Mouse (Mus musculus) adrenal gland, adult 8-10 months (tissue): ENCODE results near the gene Tmprss3. TPM values are rescaled to one million over a fixed set of nuclear protein-coding genes. Genes with fewer than 3 reads are reported as not detected.

Experiments used
- DNase-seq: peaks from one replicate; pipeline ENCODE4 v3.0.0; 2022
- total RNA-seq, 4 experiments: library from RNA; stranded (reverse); gene quantifications; 2 replicates each; pipeline ENCODE4 v1.2.4; 2022

The Tmprss3 gene
- total RNA-seq, 4 experiments from 2014 or later, result not detected

GRCm38 (mm10) chr17:31136291-31136690, 62.5 kb downstream of the Tmprss3 start:
- DNase-seq, result no peak

- DNase-seq, result no peak
Observed at GRCm38 (mm10) chr17:31134913-31135312, 63.9 kb downstream of the Tmprss3 start.

- no peak for DNase-seq
Observed at GRCm38 (mm10) chr17:31133776-31134175, 65.0 kb downstream of the Tmprss3 start.

GRCm38 (mm10) chr17:31131269-31131821, 67.4 kb downstream of the Tmprss3 start:
- DNase-seq, result no peak

GRCm38 (mm10) chr17:31129452-31129851, 69.3 kb downstream of the Tmprss3 start, which contains the start of gene Tff3:
TSS of gene Tff3 (minus strand) at chr17:31129646.
- no peak for DNase-seq

Other genes with a start within 250 kb of the Tmprss3 start
- gene Umodl1, start 244.3 kb downstream of the Tmprss3 start, total RNA-seq, result 1 to 10 TPM in 2 of 4 experiments, not detected in 2; 1.4 to 2.5 TPM
- gene Abcg1, start 141.3 kb downstream of the Tmprss3 start, total RNA-seq, result 10 to 100 TPM; 11.7 to 28.2 (median 16.2) TPM
- not detected for gene Tff3, start 69.3 kb downstream of the Tmprss3 start, total RNA-seq
- not detected for gene Tff2, start 54.7 kb downstream of the Tmprss3 start, total RNA-seq
- not detected for gene Tff1, start 33.7 kb downstream of the Tmprss3 start, total RNA-seq
- gene Ubash3a, start 8.9 kb upstream of the Tmprss3 start, total RNA-seq, result under 1 TPM; 0.12 to 0.51 (median 0.31) TPM
- gene Rsph1, start 78.4 kb upstream of the Tmprss3 start, total RNA-seq, result 10 to 100 TPM in 2 of 4 experiments, 1 to 10 TPM in 2; 3.9 to 14.9 (median 9.1) TPM
- 10 to 100 TPM; 13.1 to 26.4 (median 22.5) TPM for gene Slc37a1, start 87.8 kb upstream of the Tmprss3 start, total RNA-seq
- 1 to 10 TPM; 3.0 to 7.7 (median 5.2) TPM for gene Pde9a, start 187.2 kb upstream of the Tmprss3 start, total RNA-seq